Mouse (Mus musculus): ENCODE measurements around the gene Herc2. TPM values are rescaled to one million over a fixed set of nuclear protein-coding genes. Genes with fewer than 3 reads are reported as not detected.
"Not testable (repeated sequence)": the region's sequence is repeated elsewhere in the genome, so short reads cannot be mapped to it uniquely, and the experiment has no call there.

The Herc2 gene
- polyA plus RNA-seq (2015; fragmentation: Nextera tagmentation; extraction: Ambion mirVana): 15.5 and 16.7 TPM in 2 replicates

DNA sequence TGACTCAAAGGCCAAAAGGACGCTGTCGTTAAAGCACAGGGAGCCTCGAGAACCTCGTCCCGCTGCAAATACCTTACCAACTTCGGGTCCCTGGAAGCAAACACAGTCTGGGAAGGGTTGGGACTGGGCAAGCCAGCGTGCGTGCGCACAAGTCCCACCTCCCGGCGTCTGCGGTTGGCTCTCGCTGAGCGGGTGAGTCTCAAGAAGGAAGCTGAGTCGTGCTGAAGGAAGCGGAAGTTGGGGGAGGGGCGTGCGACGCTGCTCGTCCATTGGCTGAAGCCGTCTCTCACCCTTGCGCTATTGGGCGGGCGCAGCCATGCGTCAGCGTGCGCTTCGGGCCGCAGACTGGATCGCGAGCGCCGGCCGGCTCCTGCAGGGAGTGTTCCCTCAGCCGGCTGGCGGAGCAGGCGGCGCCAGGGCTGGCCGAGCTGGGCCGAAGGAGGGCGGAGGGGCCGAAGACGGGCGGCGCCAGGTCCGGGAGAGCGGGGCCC, at the start of gene Herc2:
Herc2 (plus strand) TSS at position 366 of the 491 bp plus-strand sequence.
- Histone ChIP-seq H3K36me3 (ENCODE audit: control insufficient read depth, insufficient read depth, low read length) (no peaks in the 10 kb centered on the region), H3K9me3 (ENCODE audit: control insufficient read depth, low read length) (no peaks in the 10 kb centered on the region), H3K4me3 (ENCODE audit: low read length) (peak within 1 kb of the TSS; percentile 80), H3K27me3 (replicated peaks; ENCODE audit: control insufficient read depth, insufficient read depth, low read length) (no peaks in the 10 kb centered on the region), H3K4me1 (ENCODE audit: control insufficient read depth, insufficient read depth, low read length) (peaks cover 8% of the 10 kb centered on the region; the same call in 1 of the 2 replicates), H3K27ac (ENCODE audit: low read length) (peak within 1 kb of the TSS; percentile 91), H3K4me2 (ENCODE audit: low read depth, low read length) (peak within 1 kb of the TSS; percentile 77), H3K9ac (ENCODE audit: low read depth, low read length) (peak within 1 kb of the TSS; percentile 80)
- 0% methylated on average over 47 of the region's 47 CpGs for WGBS
- ATAC-seq: peak; percentile 100

DNA sequence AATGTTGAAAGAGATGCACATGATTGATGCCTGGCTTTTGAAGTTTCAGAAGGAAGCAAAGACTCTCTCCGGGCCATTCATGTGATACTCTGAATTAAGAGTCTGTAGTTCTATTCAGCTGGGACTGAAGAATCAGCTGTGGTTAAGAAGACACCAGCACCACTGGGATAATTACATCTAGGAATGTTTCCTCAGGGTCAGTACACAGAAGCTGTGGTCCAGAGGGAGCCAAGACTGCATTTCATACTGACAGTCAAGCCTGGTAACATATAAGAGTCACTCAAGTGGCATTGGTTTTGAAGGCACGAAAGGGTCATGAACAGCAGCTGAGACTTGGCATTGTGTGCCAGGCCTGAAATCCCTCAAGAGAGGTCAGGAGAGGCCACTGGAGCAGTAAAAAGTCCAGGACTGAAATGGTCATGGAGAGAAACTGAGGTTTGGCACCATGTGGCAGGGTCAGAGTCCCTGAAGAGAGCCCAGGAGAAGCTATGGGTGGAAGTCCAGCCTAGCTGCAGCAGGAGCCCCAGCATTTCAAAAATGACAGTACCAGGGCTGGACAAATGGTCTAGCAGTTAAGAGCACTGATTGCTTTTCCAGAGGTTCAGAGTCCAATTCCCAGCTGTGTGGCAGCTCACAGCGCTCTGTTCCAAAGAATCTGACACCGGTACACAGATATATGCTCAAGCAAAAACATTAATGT, 39.5 kb upstream of the Herc2 start:
- Histone ChIP-seq H3K9me3 (ENCODE audit: control insufficient read depth, low read length) (no peaks in the 10 kb centered on the region), H3K4me2 (ENCODE audit: low read depth, low read length) (no peak overlapping the region), H3K4me1 (ENCODE audit: control insufficient read depth, insufficient read depth, low read length) (peaks cover 3% of the 10 kb centered on the region; the same call in 1 of the 2 replicates), H3K4me3 (ENCODE audit: low read length) (no peak overlapping the region), H3K27ac (ENCODE audit: low read length) (no peak overlapping the region), H3K27me3 (replicated peaks; ENCODE audit: control insufficient read depth, insufficient read depth, low read length) (no peaks in the 10 kb centered on the region), H3K9ac (ENCODE audit: low read depth, low read length) (no peak overlapping the region), H3K36me3 (ENCODE audit: control insufficient read depth, insufficient read depth, low read length) (no peaks in the 10 kb centered on the region)
- WGBS: 75% methylated on average over 4 of the region's 4 CpGs
- ATAC-seq: peak; percentile 74

- peaks cover 3% of the 10 kb centered on the region; the same call in 1 of the 2 replicates for H3K4me1 ChIP-seq (ENCODE audit: control insufficient read depth, insufficient read depth, low read length)
- no peaks in the 10 kb centered on the region for H3K9me3 ChIP-seq (ENCODE audit: control insufficient read depth, low read length)
- H3K27me3 ChIP-seq (replicated peaks; ENCODE audit: control insufficient read depth, insufficient read depth, low read length): no peaks in the 10 kb centered on the region
- ATAC-seq: no peak
- H3K4me3 ChIP-seq (ENCODE audit: low read length): no peak overlapping the region
- no peak overlapping the region for H3K27ac ChIP-seq (ENCODE audit: low read length)
- no peaks in the 10 kb centered on the region for H3K36me3 ChIP-seq (ENCODE audit: control insufficient read depth, insufficient read depth, low read length)
- no peak overlapping the region for H3K9ac ChIP-seq (ENCODE audit: low read depth, low read length)
- no peak overlapping the region for H3K4me2 ChIP-seq (ENCODE audit: low read depth, low read length)
Observed at GRCm38 (mm10) chr7:56011018-56011333, 39.0 kb upstream of the Herc2 start.

- Histone ChIP-seq H3K4me2 (ENCODE audit: low read depth, low read length) (no peak overlapping the region), H3K9ac (ENCODE audit: low read depth, low read length) (no peak overlapping the region), H3K36me3 (ENCODE audit: control insufficient read depth, insufficient read depth, low read length) (no peaks in the 10 kb centered on the region), H3K4me3 (ENCODE audit: low read length) (no peak overlapping the region), H3K4me1 (ENCODE audit: control insufficient read depth, insufficient read depth, low read length) (peaks cover 3% of the 10 kb centered on the region; the same call in 1 of the 2 replicates), H3K27me3 (replicated peaks; ENCODE audit: control insufficient read depth, insufficient read depth, low read length) (no peaks in the 10 kb centered on the region), H3K27ac (ENCODE audit: low read length) (no peak overlapping the region), H3K9me3 (ENCODE audit: control insufficient read depth, low read length) (no peaks in the 10 kb centered on the region)
- no peak for ATAC-seq
- 98% methylated on average over 14 of the region's 14 CpGs for WGBS
Observed at GRCm38 (mm10) chr7:56013261-56014001, 36.6 kb upstream of the Herc2 start.

GRCm38 (mm10) chr7:56014002-56014702, 35.8 kb upstream of the Herc2 start:
- WGBS: 87% methylated on average over 7 of the region's 18 CpGs
- not testable (repeated sequence) for H3K4me3 ChIP-seq (ENCODE audit: low read length); H3K4me2 ChIP-seq (ENCODE audit: low read depth, low read length); H3K9me3 ChIP-seq (ENCODE audit: control insufficient read depth, low read length); H3K27me3 ChIP-seq (replicated peaks; ENCODE audit: control insufficient read depth, insufficient read depth, low read length); ATAC-seq; H3K9ac ChIP-seq (ENCODE audit: low read depth, low read length); H3K36me3 ChIP-seq (ENCODE audit: control insufficient read depth, insufficient read depth, low read length); H3K27ac ChIP-seq (ENCODE audit: low read length); H3K4me1 ChIP-seq (ENCODE audit: control insufficient read depth, insufficient read depth, low read length)

GRCm38 (mm10) chr7:56015172-56015571, 34.8 kb upstream of the Herc2 start:
- Histone ChIP-seq H3K27ac (ENCODE audit: low read length) (no peak overlapping the region), H3K4me1 (ENCODE audit: control insufficient read depth, insufficient read depth, low read length) (peaks cover 8% of the 10 kb centered on the region), H3K36me3 (ENCODE audit: control insufficient read depth, insufficient read depth, low read length) (no peaks in the 10 kb centered on the region), H3K27me3 (replicated peaks; ENCODE audit: control insufficient read depth, insufficient read depth, low read length) (no peaks in the 10 kb centered on the region), H3K9ac (ENCODE audit: low read depth, low read length) (no peak overlapping the region), H3K9me3 (ENCODE audit: control insufficient read depth, low read length) (no peaks in the 10 kb centered on the region), H3K4me3 (ENCODE audit: low read length) (no peak overlapping the region), H3K4me2 (ENCODE audit: low read depth, low read length) (no peak overlapping the region)
- peak; percentile 36; the same call in 1 of the 2 replicates for ATAC-seq
- WGBS: 77% methylated on average over 6 of the region's 6 CpGs

DNA sequence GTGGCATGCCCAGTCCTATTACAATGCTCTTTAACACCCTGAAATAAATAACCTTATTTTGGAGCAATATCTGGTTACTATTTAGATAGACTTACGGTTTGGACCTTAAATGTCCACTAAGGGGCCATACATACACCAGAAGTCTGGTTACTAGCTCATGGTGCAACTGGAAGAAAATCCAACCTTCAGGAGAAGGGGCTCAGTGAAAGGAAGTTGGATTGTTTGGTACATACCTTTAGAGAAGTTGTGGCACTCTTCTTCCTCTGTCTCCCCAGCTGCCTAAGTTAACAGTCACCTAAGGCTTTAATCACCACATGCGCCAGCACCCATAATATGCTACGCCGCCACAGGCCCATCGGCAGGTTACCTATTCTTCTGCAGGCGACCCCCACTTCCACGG, 34.2 kb upstream of the Herc2 start:
- Histone ChIP-seq H3K9ac (ENCODE audit: low read depth, low read length) (no peak overlapping the region), H3K4me3 (ENCODE audit: low read length) (no peak overlapping the region), H3K4me1 (ENCODE audit: control insufficient read depth, insufficient read depth, low read length) (peaks cover 5% of the 10 kb centered on the region; the same call in 1 of the 2 replicates), H3K27me3 (replicated peaks; ENCODE audit: control insufficient read depth, insufficient read depth, low read length) (no peaks in the 10 kb centered on the region), H3K27ac (ENCODE audit: low read length) (no peak overlapping the region), H3K9me3 (ENCODE audit: control insufficient read depth, low read length) (no peaks in the 10 kb centered on the region), H3K36me3 (ENCODE audit: control insufficient read depth, insufficient read depth, low read length) (no peaks in the 10 kb centered on the region), H3K4me2 (ENCODE audit: low read depth, low read length) (no peak overlapping the region)
- 92% methylated on average over 7 of the region's 7 CpGs for WGBS
- no peak for ATAC-seq

DNA sequence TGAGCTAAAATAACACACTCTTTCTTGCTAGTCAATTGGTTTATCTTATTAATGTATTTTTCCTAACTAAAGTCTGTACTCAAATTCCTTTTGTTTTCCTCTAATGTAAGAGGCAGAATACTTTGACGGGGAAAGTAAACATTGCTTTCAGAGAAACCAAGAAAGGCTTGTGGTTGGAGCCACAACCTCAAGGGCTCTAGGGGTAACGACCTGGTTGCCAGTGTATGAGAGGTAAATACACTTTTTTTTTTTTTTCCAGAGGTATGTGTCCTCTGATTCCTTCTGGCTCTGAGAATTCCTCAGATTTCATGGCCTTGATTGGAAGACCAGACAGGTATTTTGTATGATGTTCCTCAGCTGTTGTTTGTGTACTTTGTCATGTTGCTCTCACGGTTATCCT, 32.2 kb upstream of the Herc2 start:
- ATAC-seq: no peak

GRCm38 (mm10) chr7:56018446-56018971, 31.5 kb upstream of the Herc2 start:
- peak overlapping the region; percentile 87 for H3K9ac ChIP-seq (ENCODE audit: low read depth, low read length)
- 45% methylated on average over 7 of the region's 7 CpGs for WGBS

More for the DNA sequence above, 32.2 kb upstream of the Herc2 start:
- H3K4me1 ChIP-seq (ENCODE audit: control insufficient read depth, insufficient read depth, low read length): peaks cover 5% of the 10 kb centered on the region; the same call in 1 of the 2 replicates
- H3K36me3 ChIP-seq (ENCODE audit: control insufficient read depth, insufficient read depth, low read length): no peaks in the 10 kb centered on the region
- WGBS: 65% methylated on average over 3 of the region's 3 CpGs
- H3K9me3 ChIP-seq (ENCODE audit: control insufficient read depth, low read length): no peaks in the 10 kb centered on the region
- H3K9ac ChIP-seq (ENCODE audit: low read depth, low read length): no peak overlapping the region
- no peaks in the 10 kb centered on the region for H3K27me3 ChIP-seq (replicated peaks; ENCODE audit: control insufficient read depth, insufficient read depth, low read length)
- no peak overlapping the region for H3K4me3 ChIP-seq (ENCODE audit: low read length)
- no peak overlapping the region for H3K27ac ChIP-seq (ENCODE audit: low read length)
- H3K4me2 ChIP-seq (ENCODE audit: low read depth, low read length): no peak overlapping the region

More at GRCm38 (mm10) chr7:56018446-56018971, 31.5 kb upstream of the Herc2 start:
- Histone ChIP-seq H3K27me3 (replicated peaks; ENCODE audit: control insufficient read depth, insufficient read depth, low read length) (no peaks in the 10 kb centered on the region), H3K4me1 (ENCODE audit: control insufficient read depth, insufficient read depth, low read length) (peaks cover 5% of the 10 kb centered on the region; the same call in 1 of the 2 replicates), H3K4me3 (ENCODE audit: low read length) (peak overlapping the region; percentile 83), H3K9me3 (ENCODE audit: control insufficient read depth, low read length) (no peaks in the 10 kb centered on the region), H3K27ac (ENCODE audit: low read length) (no peak overlapping the region), H3K36me3 (ENCODE audit: control insufficient read depth, insufficient read depth, low read length) (no peaks in the 10 kb centered on the region), H3K4me2 (ENCODE audit: low read depth, low read length) (peak overlapping the region; percentile 80)
- no peak; the same call in 1 of the 2 replicates for ATAC-seq

All from intestine, embryonic 16.5 days (tissue).